Mouse (Mus musculus) kidney, adult 11 months (tissue): ENCODE data around the gene Cyp2c69.
"Not testable (repeated sequence)": the region's sequence is repeated elsewhere in the genome, so short reads cannot be mapped to it uniquely, and the experiment has no call there.

Experiments
- DNase-seq: peaks from one replicate; pipeline ENCODE4 v3.0.0; 2022

Gene Cyp2c69

DNA sequence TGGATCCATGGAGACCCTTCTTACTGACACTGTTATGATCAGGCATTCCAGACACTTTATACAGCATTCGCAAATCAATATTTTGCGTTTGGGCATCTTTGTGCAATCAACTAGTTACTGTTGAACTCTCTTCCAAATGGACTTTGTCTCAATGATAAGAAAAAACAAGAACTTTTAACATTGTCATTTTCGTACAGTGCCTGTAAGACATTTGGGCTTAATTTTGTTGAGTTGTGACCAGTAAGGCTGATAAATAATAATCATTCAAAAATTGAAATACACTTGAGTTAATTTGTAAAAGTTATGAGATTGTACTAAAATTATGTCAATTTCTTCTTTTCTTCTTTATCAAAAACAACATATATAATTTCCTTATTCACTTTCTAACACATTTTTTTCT lies at the start of gene Cyp2c69:
Cyp2c69 (minus strand) TSS at position 101 of the 400 bp plus-strand sequence.
- DNase-seq = not testable (repeated sequence)

DNA sequence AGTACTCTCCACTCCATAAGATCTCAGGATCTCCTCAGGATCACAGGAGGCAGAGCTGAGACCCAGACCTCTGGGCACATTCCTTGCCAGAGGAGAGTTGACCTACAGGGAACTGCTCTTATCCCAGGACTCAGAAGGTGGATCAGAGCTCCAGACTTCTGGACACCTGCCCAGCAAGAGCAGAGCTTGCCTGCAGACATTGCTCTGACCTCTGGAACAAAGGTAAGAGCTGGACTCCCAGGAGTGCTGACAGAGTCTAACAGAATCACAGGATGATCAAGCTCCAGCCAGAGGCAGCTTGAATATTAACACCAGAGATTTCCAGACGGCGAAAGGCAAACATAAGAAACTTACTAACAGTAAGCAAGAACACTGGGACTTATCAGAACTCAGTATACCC lies 48.8 kb upstream of the Cyp2c69 start:
- peak; percentile 95 for DNase-seq

DNA sequence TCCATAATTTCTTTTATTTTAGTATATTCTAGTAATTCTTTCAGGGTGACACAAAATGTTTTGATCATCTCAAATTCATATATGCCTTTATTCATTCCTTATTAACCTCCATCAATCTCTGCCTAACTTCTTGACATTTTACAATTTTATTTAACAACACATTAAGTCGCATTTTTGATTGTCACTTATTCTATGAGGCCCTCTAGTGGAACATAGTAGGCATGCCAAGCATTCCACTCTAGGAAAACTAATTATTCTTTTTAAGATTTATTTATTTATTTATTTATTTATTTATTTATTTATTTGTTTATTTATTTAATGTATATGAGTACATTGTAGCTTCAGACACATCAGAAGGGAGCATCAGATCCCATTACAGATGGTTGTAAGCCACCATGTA lies 43.4 kb upstream of the Cyp2c69 start:
- no peak for DNase-seq

DNA sequence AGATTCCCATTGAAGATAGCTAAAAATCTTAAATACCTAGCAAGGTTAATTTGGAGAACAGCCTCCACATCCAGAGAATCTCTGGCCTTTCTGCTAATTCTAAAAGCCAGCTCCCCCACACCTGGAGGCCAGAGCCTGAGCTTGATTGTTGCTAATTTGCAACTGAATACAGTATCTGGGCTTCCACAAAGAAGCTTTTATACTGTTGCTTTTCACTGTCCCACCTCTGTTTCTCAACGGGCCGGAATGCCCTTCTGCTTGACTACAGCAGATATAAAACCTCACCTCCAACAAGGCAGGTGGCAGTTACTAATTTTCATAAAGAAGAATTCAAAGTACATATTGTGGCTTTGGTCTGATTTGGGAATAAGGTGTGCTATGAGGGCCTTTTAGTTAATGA lies 15.1 kb upstream of the Cyp2c69 start:
- DNase-seq = no peak

DNA sequence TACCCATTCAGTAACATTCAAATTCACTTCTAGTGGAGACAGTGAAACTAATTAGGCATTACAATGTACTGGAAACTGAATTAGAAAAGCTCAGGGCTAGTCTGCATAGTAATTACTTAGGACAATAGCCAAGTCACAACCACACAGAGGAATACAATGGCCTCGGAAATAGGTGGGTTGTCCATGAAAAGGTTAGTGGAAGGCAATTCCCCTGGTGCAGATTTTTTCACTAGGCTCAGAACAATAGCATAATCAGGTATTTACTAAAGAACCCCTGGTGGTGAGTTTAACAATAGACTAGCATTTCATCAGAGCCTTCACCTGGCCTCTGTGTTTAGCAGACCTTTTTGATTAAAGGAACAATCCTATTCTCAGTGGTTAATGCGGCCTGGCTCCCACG lies 3.5 kb upstream of the Cyp2c69 start:
- DNase-seq = not testable (repeated sequence)

DNA sequence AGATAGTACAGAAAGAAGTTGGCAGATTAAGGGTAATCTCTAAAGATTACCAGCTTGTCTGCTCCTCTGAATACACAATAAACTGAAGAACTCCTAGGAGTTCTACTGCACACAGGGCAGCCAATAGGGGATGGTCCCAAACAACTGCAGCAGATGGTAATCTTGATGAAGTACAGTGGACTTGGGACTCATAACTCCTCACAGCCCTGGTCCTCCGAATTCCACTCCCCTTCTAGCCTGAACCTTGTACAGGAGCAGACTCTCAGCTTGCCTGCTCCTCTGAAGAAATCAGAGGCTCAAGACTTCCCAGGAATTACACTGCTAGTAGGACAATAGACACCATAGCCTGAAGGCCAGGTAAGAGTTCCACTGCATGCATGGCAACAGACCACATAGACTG lies 20.5 kb downstream of the Cyp2c69 start:
- DNase-seq = no peak

DNA sequence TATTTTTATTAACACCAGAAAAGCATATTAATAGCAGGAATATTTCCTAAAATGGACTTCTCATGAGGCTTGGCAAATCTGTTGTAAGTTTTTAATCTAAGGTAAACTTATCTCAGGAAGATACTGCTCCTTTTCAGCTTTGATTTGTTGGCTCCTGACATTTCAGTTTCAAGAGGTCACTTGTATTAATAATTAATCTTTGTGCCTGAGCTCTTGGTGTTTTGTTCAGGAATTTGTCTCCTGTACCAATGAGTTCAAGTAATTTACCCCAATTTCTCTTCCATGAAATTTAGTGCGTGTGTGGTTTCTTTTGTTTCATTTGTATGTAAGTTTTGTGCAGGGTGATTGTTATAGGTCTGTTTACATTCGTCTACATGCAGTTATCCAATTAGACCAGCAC lies 65.7 kb downstream of the Cyp2c69 start:
- DNase-seq = not testable (repeated sequence)

DNA sequence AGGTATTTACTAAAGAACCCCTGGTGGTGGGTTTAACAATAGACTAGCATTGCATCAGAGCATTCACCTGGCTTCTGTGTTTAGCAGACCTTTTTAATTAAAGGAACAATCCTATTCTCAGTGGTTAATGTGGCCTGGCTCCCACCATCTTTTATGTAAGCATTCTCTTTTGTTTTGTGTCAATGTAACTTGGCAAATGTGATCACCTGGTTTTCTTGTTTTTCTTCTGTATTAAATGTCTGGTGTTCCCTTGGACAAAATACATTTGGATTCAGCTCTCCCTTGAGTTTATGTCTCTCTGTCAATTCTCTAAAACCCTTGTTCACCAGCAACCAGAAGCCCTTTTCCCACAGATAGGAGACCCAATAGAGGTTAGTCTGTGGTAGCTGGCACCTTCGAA lies 70.2 kb downstream of the Cyp2c69 start:
- DNase-seq = not testable (repeated sequence)

- not testable (repeated sequence) for DNase-seq
These were observed 70.6 kb downstream of the Cyp2c69 start for GRCm38 (mm10) chr19:39815991-39816390.

DNA sequence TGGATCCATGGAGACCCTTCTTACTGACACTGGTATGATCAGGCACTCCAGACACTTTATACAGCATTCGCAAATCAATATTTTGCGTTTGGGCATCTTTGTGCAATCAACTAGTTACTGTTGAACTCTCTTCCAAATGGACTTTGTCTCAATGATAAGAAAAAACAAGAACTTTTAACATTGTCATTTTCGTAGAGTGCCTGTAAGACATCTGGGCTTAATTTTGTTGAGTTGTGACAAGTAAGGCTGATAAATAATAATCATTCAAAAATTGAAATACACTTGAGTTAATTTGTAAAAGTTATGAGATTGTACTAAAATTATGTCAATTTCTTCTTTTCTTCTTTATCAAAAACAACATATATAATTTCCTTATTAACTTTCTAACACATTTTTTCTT lies 73.9 kb downstream of the Cyp2c69 start, which contains the start of gene Cyp2c40:
Cyp2c40 (minus strand) TSS at position 101 of the 400 bp plus-strand sequence.
- not testable (repeated sequence) for DNase-seq
